Mouse (Mus musculus) neutrophil, adult 65 days (primary cell): ENCODE results near the gene Jup. TPM values are rescaled to one million over a fixed set of nuclear protein-coding genes. Genes with fewer than 3 reads are reported as not detected.

Experiments
- total RNA-seq: library from RNA; stranded (reverse); gene quantifications from 2 replicates; pipeline ENCODE4 v1.2.4, GENCODE M21; 2023

The Jup gene
- 15.8 and 23.9 TPM in 2 replicates for total RNA-seq

DNA sequence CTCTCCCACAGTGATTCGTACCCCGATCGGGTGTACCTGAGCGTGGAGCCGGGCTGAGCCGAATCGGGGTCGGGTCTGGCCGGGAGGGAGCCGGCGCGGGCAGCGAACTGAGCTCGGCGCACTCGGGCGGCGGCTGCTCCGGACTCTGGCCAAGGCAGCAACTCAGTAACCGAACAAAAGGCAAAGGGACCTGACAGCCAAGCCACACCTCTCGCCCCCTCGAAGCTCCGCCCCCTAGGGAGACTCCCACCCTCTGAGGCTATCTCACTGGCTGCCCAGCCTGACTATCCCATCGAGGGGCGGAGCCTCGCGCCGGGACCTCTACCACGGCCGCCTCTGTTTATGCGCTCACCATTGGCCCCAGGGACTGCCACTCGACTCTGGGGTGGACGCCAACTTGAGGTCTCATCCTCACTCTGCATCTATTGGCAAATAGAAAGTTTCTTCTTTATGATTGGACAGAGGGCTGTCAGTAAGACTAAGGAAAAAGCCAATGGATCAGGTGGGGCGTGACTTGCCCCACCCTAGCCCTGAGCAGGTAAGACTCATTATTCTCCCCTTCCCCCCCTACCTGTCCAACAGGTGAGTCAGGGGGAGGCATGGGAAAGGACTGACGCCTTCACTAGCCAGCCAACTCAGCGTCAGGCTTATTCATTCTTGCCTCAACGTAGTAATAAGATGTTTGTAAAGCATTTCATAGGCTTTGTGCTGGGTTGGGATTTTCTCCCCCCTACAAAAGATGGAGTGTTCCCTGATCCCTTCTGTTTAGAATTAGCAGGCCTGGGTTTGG, at the start of gene Jup:
Gene Jup (minus strand): TSS at position 164 of the 790 bp plus-strand sequence.

DNA sequence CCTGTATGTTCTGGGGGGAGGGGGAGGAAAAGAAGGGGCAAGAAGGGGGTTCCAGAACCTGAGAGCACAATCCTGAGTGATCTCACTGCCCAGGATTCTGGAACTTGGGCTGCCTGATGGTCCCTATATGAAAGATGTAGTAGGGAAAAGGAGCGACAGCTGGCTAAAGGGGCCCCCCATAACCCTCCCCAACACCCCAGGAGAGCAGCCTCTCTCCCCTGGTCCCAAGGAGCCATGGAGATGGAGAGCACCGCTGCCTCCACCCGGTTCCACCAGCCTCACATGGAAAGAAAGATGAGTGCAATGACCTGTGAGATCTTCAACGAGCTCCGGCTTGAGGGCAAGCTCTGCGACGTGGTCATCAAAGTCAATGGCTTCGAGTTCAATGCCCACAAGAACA, 44.2 kb upstream of the Jup start, which contains the start of the genes Nt5c3b and Klhl10:
Gene Nt5c3b (minus strand): TSS at position 12 of the 400 bp plus-strand sequence.
Gene Klhl10 (plus strand): TSS at position 121 of the 400 bp plus-strand sequence.

DNA sequence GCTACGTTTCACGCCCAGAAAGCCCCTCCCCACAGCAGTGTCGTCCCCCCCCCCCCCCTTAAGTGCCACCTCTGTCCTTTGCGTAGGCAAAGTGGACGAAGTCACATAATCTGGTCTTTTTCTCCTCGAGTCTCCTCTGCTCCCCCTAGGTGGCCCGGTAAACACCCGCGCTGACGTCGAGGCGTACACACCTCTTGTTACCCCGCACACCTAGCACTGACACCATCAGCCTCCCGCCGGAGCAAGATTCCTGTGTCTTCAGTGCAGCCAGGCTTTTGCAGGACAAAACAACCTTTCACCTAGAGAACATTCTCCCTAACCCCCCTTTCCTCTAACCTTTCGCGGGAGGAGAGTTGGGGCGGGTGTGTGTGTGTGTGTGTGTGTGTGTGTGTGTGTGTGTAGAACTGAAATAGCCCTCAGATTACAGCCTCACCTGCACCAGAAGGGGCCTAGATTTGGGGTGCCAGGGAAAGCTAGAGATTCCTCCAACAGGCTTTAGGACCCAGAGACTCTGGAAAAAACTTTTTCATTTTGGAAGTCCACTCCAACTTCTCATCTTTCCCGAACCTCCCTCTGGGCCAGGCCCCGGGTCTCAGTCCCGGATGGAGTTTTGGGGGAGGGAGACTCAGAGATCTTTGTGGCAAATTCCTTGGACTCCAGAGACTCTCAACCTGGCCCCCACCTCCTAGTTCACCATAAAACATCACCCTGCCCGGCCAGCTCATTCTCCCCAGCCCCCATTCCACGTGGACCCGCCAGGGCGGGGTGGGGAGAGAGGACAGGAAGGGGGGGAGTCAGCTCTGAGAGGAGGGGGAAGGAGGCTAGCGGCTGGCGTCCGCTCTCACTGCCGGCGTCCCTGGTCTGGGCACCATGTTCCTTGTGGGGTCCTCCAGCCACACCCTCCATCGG, 17.6 kb upstream of the Jup start, which contains the start of gene Fkbp10:
Gene Fkbp10 (plus strand): TSS at position 784 of the 909 bp plus-strand sequence.

DNA sequence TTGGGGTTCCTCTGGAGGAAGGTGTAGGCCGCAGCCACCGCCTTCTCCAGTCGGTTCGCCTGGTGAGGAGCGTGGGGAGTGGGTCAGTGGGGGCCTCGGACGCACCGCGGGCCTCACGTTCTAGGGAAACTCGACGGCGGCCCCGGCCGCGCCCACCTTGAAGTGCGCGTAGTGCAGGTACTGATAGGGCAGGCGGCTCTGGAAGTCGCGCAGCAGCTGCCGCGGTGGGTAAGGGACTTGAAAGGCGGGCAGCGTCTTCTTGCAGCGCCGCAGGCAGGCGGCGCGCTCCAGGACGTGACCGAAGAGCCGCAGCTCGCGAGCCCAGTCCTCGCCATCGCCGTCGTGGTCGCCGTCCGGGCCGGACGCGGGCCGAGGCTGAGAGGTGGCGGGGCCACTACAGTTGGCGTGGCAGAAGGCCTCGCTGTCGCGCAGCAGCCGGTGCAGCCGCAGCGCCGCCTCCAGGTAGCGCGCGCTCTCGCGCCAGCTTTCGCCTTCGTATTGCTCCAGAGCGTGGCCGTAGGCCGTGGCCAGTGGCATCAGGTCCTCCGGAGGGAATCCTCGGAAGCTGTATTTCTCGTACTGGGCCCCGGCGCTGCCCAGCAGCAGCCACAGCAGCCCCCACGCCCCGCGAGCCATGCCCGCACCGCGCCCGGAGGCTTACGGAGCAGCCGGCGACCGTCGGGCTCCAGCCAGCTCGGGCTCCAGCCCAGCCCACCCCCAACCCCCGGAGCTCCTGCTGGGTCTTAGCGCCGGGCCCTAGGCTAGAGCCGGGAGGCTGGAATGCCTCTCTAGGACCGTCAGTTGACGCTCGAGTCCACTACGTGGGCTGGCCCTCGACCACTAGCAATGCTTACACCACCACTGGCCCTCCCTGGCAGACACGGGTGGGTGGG, 16.7 kb upstream of the Jup start, which contains the start of gene P3h4:
Gene P3h4 (minus strand): TSS at position 816 of the 893 bp plus-strand sequence.

DNA sequence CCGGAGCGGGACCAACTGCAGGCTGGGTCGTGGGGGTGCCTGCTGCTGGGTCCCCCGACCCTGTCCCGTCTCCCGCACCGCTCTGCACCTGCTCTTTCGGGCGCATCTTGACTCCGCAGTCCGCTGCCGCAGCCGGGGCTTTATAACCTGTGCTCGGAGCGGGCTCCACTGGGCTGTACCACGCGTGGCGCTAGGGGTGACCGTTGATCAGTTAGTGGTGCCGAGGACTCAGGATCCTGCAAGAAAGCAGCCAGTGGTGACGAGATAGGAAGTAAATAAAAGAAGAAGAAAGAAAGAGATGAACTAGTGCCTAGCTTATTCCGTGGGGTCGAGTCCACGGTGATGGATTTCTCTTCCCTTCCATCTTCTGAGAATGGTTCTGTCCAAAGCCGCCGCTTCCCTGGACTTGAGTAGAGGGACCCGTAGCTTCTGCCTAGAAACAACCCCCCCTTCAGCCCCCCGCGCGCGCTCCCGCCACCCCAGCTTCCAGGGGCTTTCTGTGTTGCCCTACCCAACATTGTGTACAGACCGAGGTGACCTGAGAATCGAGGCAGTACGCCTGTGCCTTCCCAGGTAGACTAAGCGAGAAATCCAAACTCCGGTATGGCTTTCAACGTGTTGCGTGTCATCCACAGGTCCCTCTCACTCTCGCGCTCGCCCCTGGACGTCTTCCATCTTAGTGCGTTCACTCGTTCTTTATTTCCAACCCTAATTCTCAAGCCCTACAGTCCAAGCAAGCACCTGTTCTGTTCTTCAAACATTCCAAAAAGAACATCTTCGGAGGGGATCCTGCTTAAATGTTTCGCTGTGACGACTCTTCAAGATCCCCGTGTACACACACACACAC, 41.4 kb downstream of the Jup start, which contains the start of gene Hap1:
Gene Hap1 (minus strand): TSS at position 157 of the 847 bp plus-strand sequence.

DNA sequence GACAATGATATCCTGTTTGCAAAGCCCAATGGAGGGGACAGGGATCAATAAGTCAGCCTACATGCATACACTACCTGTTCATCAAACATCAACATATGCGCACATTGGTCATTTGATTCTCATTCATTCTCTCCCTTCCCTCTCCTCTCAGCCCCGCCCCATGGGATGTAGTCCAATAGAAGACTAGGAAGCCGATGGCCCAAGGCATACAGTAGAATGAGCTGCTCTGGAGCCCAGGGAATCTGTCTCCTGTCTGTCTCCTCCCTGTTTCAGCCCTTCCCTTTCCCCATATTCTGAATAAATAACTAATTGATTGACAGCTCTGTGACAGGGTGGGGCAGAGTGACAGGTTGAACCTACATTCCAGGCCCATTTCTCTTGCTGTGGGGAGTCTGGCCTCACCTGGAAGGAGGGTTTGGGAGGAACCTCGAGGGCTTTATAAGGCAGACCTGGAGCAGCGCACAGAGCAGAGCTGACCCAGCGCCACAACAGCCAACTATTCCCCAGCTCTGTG, 63.6 kb downstream of the Jup start, which contains the start of gene Gast:
Gene Gast (plus strand): TSS at position 464 of the 514 bp plus-strand sequence.

DNA sequence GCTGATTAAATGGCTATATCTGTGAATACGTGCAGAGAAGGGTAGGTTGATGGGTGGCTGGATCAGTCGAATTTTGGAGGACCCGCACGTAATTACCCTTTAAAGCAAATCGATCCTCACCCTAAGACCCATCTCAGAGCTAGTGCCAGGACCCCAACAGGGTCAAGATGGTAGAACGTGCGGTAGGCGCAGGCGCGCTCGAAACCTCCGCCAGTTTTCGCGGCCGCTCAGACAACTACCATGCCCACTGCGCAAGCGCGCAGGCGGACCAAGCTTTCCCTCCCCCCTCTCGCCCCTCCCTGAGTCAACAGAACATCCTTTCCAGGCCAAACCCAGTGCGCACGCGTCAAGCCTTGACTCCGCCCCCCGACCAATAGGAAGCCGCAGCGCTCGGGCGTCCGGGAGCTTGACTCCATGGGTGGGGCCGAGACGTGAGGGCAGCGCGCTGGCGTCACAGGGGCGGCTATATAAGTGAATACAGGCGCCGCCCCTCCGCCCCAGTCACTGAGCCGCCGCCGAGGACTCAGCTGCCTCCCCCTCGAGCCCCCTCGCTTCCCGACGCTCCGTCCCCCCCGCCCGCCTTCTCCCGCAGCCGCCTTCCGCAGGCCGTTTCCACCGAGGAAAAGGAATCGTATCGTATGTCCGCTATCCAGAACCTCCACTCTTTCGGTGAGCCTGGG, 77.9 kb downstream of the Jup start, which contains the start of gene Eif1:
Gene Eif1 (plus strand): TSS at position 394 of the 680 bp plus-strand sequence.

Other genes with a start within 250 kb of the Jup start
- not detected in 2 replicates for gene Krt19, start 249.1 kb downstream of the Jup start, total RNA-seq
- gene Krt9, start 204.5 kb downstream of the Jup start, total RNA-seq: not detected in 2 replicates
- gene Krt14, start 190.2 kb downstream of the Jup start, total RNA-seq: not detected in 2 replicates
- not detected in 2 replicates for gene Krt16, start 148.9 kb downstream of the Jup start, total RNA-seq
- not detected in 2 replicates for gene Krt17, start 136.7 kb downstream of the Jup start, total RNA-seq
- not detected in 2 replicates for gene Krt42, start 127.9 kb downstream of the Jup start, total RNA-seq
- 1,814 and 1,969 TPM in 2 replicates for gene Eif1, start 77.9 kb downstream of the Jup start, total RNA-seq
- gene Gast, start 63.4 kb downstream of the Jup start, total RNA-seq: not detected in 2 replicates
- 0.22 and 0.34 TPM in 2 replicates for gene Hap1, start 41.6 kb downstream of the Jup start, total RNA-seq
- gene P3h4, start 17.1 kb upstream of the Jup start, total RNA-seq: 0.22 and 0.23 TPM in 2 replicates
- 0.51 and 0.68 TPM in 2 replicates for gene Fkbp10, start 17.9 kb upstream of the Jup start, total RNA-seq
- 4.1 and 4.5 TPM in 2 replicates for gene Nt5c3b, start 44.0 kb upstream of the Jup start, total RNA-seq
- gene Klhl10, start 44.2 kb upstream of the Jup start, total RNA-seq: not detected in 2 replicates
- gene Klhl11, start 75.0 kb upstream of the Jup start, total RNA-seq: 15.6 and 20.5 TPM in 2 replicates
- gene Acly, start 130.2 kb upstream of the Jup start, total RNA-seq: 116 and 138 TPM in 2 replicates
- gene Ttc25, start 147.8 kb upstream of the Jup start, total RNA-seq: not detected in 2 replicates
- gene Cnp, start 177.1 kb upstream of the Jup start, total RNA-seq: 8.8 and 11.1 TPM in 2 replicates
- gene Nkiras2, start 221.5 kb upstream of the Jup start, total RNA-seq: 38.6 and 41.5 TPM in 2 replicates
- gene Dnajc7, start 222.4 kb upstream of the Jup start, total RNA-seq: 130 and 149 TPM in 2 replicates